Mouse (Mus musculus): Measurements from ENCODE around the gene Cavin1.

Cavin1 gene

DNA sequence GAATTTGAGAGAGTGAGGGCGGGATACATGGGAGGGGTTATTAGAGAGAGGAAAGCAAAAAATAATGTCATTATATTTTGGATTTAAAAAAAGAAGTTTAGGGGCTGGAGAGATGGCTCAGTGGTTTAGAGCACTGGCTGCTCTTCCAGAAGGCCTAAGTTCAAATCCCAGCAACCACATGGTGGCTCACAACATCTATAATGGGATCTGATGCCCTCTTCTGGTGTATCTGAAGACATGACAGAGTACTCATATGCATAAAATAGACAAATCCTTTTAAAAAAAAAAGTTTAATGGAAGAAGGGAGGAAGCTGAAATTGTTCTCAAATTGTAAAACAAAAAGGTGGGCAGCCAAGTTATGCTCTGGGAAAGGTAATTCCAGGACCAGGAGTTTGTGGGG, 21.1 kb downstream of the Cavin1 start:
- no peak for DNase-seq

DNA sequence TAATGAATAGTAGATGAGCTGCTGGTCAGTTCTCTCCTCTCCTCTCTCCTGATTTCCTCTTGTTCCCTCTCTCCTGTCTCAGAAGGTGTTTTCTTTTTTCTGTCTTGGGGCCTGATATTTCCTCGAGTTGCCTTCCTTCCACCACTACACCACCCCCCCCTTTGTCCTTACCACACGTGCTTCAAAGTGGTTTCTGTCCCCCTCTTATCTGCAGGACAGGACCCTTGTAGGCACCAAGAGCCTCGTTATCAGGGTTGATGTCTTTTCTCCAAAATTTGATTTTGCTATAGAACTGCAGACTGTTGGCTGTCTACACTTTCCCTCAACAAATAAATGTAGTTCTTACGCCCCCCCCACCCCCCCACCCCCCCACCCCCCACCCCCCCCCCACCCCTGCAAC, 22.4 kb downstream of the Cavin1 start:
- no peak for DNase-seq

DNA sequence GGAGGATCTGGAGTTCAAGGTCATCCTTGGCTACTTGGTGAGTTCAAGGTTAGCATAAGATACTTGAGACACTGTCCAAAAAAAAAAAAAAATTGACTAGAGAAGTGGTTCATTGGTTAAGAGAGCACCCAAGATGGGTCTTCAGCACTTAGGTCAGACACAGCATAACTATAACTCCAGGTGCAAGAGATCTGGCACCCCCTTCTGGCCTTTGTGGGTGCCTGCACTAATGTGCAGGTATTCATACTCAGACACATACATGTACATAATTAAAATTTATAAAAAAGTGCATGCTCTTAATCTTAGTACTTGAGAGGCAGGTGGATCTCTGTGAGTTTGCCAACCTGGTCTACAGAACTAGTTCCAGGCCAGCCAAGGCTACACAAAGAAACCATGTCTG, 23.1 kb downstream of the Cavin1 start:
- DNase-seq: no peak

DNA sequence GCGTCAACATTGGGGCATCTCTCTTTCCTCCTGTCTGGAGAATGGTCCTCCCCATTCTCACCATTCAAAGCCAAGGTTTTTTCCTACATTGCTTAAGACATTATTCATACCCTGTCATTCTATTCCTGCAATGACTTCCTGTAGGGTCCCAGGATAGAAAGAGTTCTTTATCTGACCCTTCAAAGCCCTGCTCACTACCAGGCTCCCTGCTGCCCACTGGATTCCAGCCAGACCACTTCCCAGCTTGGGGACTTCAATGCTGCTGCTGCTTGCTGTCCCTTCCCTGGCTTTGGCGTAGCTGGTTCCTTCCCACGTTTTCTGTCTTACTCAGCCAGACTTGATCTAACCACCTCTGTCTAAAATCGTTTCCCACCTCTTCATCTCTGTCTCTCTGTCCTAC, 23.8 kb downstream of the Cavin1 start:
- no peak for DNase-seq

DNA sequence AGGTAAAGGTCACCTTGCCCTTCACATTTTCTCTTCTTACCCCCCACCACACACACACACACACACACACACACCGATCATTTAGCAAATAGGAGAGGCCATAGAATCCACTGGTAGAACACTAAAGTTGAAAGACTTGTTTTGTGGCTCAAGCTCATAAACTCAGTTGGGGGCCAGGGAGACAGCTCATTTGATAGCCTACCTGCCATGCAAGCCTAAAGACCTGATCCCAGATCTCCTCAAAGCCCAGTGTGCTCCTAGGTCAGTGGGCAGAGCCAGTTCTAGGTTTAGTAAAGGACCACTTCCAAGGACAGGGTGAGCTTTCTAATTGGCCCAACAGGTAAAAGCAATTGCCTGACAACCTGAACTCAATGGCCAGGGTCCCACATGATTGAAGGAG, 28.3 kb downstream of the Cavin1 start:
- no peak for DNase-seq

DNA sequence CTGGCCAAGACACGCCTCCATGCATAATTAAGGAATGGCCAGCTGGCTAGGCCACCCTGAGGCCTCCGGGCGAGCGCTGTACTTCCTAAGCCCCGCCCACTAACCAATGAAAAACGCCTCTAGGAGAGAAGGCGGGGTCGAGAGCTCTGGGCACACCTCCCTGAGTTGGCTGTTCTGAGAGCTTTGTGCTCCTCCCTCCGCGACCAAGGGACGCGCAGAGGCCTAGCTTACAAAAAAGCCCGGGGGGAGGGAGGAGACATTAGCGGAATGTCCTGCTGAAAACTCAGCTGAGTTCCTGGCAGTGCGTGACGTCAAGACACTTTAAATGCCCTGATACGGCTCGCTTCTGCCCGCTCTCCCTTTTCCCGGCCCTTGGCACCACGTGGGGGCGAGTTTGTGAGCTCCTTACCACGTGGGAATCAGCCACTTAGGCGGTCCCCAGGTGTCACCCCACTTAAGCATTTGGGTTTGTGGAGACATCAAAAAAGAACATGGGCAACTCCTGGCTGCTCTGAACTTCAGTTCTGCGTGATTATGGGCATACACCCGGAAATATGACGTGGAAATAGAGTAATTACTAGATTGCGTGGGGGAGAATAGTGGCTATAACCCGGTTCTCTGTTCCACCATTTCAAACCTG, 31.1 kb downstream of the Cavin1 start, which contains the start of gene Stat3:
Stat3 (minus strand) TSS at position 29 of the 640 bp plus-strand sequence.
- DNase-seq: peak; percentile 100

DNA sequence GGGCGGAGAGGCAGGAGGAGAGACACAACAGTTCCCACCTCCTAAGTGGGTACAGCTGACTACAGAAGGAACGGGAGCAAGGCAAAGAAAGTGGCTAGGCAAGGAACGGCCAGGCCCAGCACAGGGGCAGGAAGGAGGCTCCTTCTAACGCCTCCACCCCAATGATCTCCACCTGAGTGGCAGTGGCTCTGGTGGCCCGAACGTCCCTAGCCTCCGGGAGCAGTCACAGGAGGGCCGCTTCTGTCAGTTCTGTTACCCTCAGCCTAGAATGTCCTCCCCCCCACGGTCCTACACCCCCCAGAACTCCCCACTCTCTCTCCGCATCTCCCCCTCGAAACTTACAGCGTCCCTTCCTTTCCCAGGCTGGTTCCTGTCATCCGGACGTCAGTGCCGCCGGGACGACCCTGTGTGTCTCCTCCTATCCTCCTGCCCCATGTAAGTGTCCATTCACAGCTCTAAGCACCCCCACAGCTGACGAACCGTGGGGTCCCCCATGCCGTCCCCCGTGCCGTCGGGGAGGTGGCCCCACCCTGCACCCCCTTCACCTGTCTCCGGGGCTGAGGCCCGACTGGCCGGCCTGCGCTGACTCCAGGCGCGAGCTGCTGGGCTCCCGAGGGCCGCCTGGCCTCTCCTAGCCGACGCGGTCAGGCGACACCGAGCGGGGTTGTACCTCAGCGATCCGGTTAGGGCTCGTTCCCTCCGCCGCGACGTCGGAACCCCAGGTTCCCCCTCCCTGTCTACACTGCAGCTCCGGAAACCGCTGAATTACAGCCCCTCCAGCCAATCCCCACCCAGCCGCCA, 31.8 kb downstream of the Cavin1 start:
- DNase-seq: peak; percentile 45 to 48

DNA sequence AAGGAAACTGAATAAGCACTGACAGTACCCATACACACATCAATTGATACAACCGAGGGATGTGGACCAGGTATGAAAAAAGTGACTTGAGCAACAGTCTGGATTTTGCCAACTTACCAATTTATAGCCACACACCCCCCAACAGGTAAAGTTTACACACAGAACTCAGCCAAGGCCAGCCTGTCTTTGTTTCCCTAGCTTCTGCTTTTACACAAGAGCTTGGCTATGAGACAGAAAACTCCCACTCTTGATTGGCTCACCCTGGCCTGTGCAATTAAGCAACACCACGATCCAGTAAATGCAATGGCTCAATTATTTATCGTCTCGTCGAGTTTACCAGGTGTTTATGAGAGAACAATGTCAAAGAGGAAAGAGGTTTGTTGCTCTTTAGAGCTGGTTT, 32.6 kb downstream of the Cavin1 start:
- DNase-seq: no peak

DNA sequence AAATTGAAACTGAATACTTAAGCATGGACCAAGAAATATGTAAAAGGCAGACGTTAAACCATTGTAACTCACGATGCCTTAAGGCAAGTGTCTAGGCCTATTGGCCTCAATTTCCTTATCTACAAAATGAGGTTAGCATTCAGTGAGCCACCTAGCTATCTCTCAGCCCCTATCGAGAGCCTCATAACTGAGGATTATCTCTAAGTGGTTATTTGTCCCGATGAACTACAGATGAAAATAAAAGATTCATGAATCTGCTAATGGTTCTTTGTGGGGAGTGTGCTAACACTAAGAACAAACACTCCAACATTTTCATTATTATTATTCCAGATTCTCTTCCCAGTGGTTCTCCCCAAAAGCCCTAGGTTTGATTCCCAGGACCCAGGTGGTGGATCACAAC, 33.4 kb downstream of the Cavin1 start:
- DNase-seq: no peak

DNA sequence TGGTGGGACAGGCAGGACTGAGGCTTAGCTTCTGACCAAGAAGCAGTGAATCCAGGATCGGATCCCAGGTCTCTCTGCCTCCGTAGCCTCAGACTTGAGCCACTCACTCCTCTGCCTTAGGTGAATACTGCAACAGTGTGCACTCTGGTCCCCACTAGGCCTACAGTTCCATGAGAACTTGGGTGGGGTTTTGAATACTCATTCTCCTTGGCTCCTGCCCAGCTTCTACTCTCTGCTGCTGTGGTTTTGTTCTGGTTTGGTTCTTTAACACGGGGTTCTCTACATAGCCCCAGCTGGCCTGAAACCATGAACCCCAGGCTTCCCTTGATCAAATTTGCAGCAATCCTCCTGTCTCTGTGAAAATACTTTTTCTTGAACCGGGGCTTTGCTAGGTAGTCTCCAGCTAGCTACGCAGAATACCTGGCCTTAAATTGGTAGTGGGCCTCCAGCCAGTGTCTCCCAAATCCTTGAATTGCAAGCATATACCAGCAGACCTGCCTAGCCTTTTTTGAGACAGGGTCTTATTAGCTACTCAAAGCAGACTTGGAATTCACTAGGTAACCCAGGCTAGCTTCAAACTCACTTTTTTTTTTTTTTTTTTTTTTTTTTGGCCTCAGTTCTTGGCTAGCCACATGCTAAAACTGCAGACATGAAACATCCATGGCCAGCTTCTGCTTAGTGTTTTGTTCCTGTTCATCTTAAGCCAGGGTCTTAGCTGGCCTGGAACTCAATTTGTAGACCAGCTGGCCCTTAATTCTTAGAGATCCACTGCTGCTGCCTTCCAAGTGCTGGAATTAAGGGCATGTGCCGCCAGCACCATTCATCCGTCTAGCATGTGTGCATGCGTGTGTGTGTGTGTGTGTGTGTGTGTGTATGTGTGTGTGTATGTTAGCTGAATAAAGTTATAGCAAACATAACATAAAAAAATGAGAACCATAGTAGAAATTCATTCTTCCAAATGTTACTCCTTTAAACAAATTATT, 35.0 kb downstream of the Cavin1 start:
- DNase-seq: no peak

DNA sequence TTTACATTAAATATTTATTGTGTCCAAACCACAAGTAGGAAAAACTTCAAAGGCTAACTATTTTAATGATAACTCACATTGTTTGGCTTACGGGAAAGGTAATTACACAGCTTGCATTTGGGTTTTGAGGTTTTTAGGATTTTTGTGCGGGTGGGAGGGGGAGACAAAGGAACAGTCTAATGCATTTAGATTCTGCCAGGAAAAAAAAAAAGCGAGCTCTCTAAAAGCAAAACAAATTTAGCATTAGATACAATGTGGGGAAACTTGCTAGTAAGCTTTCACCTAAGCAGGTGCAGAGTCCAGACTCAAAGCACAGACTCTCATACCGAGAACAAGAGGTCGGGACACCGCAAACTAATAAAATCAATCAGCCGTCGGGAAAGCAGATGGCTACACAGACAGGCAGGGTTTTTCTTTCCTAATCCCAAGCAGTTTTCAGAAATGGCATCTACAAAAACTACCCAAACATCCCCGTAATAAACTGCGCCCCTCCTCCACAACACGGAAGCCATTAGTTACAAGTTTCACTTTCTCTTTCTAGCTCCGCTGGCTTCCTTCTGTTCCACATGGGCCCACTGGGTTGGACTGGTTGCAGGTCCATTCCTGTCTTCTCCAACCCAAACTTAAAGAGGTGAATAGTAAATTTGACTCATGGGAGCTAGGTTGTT, 39.3 kb downstream of the Cavin1 start:
- DNase-seq: no peak

DNA sequence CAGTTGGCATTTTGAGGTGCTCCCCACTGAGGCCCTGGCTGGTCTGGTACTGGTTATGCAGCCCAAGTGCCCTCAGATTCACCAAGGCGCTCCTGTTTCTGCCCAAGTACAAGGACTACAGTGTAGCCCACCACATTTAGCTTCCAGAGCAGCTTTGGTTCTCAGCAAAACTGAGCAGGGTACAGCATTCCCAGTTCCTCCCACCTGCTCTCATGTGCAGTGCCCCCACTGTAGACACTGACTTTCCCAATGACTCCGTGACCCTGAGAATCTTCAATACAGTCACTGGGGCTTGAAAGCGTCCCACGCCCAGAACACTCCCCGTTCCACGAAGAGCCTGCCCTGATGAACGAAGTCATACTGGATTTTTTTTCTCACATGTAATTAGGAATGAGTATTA, 40.1 kb downstream of the Cavin1 start:
- DNase-seq: no peak

DNA sequence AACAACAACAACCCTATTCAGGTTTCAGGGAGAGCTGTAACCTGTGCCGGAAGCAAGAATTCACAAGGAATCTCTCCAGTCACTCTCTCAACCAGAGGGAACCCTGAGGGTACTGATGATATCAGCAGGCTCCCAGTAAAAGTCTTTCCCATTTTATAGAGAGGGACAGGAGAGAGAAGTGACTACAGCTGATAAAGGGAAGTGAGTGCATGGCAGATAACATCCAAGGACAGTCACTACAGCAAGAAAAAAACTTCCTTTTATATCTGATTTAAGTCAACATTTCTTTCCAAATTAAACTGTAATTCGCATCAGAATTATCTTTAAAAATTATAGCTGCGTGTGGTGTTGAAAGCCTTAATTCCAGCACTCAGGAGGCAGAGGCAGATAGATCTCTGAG, 43.3 kb downstream of the Cavin1 start:
- DNase-seq: no peak

DNA sequence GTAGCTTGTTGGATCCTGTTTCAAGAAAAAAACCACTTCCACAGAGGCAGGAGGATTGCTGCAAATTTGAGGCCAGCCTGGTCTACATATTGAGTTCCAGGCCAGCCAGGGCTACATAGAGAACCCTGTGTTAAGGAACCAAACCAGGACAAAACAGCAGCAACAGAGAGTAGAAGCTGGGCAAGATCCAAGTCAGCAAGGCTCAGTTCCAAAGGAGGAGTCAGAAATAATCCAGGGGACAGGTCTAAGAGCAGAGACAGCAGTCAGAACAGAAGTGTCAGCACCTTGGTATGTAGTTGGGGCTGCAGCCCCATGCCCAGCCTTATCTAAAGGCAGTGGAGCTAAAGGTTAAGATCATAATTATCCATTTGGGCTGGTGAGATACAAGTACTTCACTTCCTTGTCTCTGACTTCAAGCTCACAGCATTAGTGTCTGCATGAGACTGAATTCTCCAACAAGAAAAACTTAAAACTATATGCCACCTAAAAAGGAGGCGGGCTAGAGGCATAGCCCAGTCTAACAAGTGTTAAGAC, 46.2 kb downstream of the Cavin1 start:
- DNase-seq: no peak

DNA sequence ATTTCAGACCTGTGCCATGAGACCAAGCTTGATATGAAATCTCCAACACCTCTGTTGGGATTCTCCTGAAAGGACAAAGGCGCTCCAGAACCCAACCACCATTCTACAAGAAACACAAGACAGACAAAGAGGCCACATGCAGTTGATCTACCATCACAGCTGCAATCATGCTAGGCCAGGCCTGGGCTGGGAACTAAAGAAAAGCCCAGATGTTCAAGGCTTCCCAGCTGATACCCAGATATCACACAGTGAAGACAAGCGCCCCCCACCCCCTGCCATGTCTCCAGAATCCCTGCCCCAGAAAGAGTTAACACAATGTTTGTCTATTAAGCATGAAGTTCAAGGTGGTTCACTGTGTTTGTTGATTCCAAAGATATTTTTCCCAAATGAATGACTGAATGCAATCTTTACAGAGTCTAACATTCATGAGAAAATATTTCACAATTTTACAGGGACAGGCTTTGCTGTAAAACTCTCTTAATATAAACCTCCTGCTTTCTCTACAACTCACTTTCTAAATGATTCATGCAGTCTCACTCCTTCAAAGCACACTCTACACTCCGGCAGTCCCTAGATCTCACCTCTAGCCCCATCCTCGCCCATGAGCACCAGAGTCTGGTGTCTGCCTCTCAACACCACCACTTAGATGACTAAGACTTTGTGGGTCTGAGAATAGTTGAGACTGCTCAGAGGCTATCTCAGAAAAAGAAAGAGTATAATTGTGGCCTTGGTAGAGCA, 49.6 kb downstream of the Cavin1 start:
- no peak for DNase-seq

DNA sequence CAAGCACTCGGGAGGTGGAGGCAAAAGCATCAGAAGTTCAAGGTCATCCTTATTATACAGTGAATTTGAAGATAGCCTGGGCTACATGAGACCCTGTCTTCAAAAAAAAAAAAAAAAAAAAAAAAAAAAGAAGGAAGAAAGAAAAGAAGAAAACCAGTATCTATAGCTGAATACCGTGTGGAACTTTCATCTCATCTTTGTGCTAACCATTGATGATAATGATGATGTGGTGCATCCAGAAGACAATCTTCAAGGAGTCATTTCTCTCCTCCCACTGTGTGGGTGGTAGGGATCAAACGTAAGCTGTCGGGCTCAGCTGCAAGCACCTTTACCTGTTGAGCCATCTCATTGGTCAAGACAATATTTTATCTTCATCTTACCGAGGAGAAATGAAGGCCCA, 52.7 kb downstream of the Cavin1 start:
- DNase-seq: no peak

DNA sequence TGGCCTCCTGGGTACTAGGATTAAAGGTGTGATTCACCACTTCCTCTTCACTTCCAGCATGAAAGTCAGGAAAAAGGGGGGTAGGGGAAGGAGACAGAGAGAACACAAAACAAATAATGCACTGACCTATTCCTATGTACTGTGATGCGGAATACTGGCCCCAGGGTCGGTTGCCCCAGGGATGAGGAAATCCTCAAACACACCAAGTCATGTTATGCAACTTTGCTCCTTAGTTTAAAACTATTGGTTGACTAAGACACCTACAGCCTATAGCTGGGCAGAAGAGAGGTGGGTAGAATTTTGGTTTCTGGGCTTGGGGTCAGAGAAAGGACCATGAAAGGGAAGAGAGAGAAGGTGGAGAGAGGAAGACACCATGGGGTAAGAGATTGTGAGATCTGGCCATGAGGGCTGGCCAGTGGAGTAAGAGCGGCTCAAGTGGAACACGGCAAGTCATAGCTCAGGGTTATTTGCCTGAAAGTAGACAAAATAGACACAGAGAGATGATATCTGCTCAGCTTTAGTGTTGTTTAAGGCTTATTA, 54.2 kb downstream of the Cavin1 start:
- no peak for DNase-seq

DNA sequence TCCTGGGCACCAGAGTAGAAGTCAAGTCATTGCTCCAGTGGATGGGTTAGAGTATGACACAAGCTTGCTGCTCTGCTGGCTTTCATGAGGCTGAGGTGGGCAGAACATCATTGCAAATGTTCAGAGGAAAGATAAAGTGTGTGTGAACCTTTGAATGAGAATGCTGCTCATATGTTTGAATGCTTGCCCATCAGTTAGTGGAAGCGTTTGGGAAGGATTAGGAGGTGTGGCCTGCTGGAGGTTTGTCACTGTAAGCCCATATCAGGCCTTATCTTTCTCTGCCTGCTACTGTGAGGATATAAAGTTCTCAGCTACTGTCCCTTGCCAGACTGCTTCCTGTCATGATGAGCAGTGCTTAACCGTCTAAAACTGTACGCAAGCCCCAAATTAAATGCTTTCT, 55.6 kb downstream of the Cavin1 start:
- no peak for DNase-seq

DNA sequence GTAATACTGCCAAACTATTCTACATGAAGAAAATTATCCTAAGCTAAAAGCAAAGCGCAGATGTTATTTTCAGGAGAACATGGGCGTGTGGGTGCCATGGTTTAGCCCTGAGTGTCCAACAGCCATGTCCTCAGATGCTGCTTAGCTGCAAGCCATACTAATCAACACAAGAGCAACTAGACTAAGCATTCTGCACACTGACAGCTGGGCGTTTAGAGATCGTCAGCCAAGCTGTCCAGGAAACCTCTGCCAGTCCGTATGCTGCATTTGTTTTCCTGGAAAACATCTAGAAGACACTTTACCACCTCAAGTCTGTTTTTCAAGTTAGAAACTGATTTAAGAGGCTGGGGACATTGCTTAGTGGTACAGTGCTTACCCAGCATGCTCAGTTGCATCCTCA, 56.3 kb downstream of the Cavin1 start:
- no peak for DNase-seq

DNA sequence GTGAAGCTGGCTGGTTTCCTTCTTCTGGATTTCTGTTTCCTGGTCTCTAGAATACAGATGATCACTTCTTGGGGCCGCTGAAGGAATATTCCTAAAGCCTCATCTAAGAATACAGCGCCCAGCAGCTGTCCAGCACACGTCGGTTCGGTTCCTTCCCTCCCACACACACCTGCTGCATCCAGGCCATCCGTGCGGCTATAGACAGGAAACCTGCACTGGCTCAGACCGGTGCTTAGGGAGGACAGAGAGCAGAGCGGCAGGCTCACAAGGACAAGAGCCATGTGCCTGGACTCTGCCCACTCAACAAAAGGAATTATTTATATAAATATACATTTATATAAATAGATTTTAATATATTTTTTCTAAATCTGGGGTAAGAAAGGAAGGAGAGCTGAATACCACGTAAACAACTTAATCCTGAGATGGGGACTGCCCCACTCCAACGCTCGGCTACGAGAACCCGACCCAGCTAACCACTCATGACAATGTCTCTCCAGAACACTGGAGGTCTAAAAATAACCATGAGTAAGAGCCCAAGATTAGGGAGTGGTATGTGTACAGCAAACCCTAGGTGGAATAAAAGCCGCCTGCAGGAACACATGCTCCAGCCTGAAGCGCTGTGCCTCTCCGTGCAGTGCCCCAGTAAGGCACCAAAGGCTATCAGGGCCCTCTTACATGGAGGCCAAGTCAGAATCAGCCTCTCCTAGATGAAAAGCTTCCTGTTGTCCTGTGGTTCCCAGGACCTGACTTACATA, 58.1 kb downstream of the Cavin1 start:
- DNase-seq: no peak

DNA sequence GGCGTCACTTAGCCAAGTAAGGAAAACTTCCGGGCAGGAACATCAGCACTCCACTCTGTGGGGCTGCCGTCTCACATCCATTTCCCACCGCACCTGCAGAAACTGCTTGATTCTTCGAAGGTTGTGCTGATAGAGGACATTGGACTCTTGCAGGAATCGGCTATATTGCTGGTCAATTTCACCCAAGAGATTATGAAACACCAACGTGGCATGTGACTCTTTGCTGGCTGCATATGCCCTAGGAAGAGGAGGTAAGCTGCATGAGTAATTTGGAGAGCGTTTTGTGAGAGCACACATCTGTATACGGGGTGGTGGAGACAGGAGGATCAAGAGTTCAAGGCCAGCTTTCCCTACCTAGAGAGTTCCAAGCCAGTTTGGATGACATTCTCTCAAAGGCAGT, 62.1 kb downstream of the Cavin1 start:
- DNase-seq: no peak
